Comparison of ENCODE assay signal across 14 mouse cellular contexts in the genomic region with DNA sequence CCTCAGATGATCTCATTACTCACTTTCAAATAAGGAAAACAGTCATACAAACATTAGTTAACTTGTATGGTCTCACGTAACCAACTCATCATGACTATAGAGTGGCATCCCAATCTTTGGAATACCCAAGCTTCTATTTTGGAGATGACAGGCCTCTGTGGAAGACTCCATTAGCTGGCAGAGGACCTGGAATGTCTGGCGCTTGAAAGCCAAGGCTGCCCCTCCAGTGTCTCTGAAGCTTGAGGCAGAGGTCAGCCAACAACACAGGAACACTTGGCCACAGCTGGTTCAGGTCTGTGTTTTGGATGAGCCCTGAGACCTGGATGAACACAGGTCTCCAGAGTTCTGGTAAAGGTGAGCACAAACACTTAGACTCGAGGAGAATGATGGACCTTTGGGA. TPM values are rescaled to one million over a fixed set of nuclear protein-coding genes. Genes with fewer than 3 reads are reported as not detected.
"Had no signal": no experiment of that assay in that cellular context is flagged by ENCODE, and none has a peak within 500 bp of the region (broad histone marks: within the 10 kb centered on the region; RNA-seq: fewer than 3 reads in every experiment).

No protein-coding gene starts in this region.

RNA-seq across cellular contexts. Expression of a gene that starts 27.6 kb away (rescaled TPM):
- total RNA-seq: neutrophil, adult 5-6 weeks had no signal
- polyA plus RNA-seq: neural tube, embryonic 11.5 days; neural tube, embryonic 12.5 days; neural tube, embryonic 13.5 days; neural tube, embryonic 14.5 days; neural tube, embryonic 15.5 days; small intestine, adult 2 months; spleen, adult 2 months; stomach, embryonic 14.5 days; stomach, embryonic 15.5 days; stomach, embryonic 16.5 days; stomach, postnatal 0 days; thymus, adult 2 months; thymus, postnatal 0 days had no signal

RNA-seq across cellular contexts. Expression of a gene that starts 35.1 kb away (rescaled TPM):
- total RNA-seq: neutrophil, adult 5-6 weeks had no signal
- polyA plus RNA-seq: small intestine, adult 2 months; spleen, adult 2 months; stomach, embryonic 15.5 days; stomach, embryonic 16.5 days; stomach, postnatal 0 days; thymus, postnatal 0 days had no signal

RNA-seq across cellular contexts. Expression of a gene that starts 45.6 kb away (rescaled TPM):
- polyA plus RNA-seq: small intestine, adult 2 months; stomach, embryonic 16.5 days; thymus, postnatal 0 days had no signal

RNA-seq across cellular contexts. Expression of a gene that starts 52.6 kb away (rescaled TPM):
- total RNA-seq: neutrophil, adult 5-6 weeks had no signal
- polyA plus RNA-seq: neural tube, embryonic 11.5 days; neural tube, embryonic 12.5 days; neural tube, embryonic 13.5 days; neural tube, embryonic 14.5 days; neural tube, embryonic 15.5 days; small intestine, adult 2 months; spleen, adult 2 months; stomach, embryonic 14.5 days; stomach, embryonic 15.5 days; stomach, embryonic 16.5 days; stomach, postnatal 0 days; thymus, adult 2 months had no signal
